Mouse (Mus musculus) midbrain, embryonic 14.5 days (tissue): ENCODE data around the gene Rpl32. TPM values are rescaled to one million over a fixed set of nuclear protein-coding genes. Genes with fewer than 3 reads are reported as not detected.

ENCODE experiments used
- microRNA-seq: library from miRNA; unstranded; fragments of <30 nt; microRNA quantifications from one replicate; pipeline ENCODE4, GENCODE M21; 2016
- polyA plus RNA-seq: library from polyadenylated mRNA; unstranded; fragments of >200 nt; fragmentation: Nextera tagmentation; extraction: Ambion mirVana; gene quantifications from 2 replicates; pipeline ENCODE4 v1.2.1, GENCODE M21; 2014

The Rpl32 gene
- polyA plus RNA-seq, 1 experiment from 2014 or later = 1,221 TPM

Small RNAs within 50 kb of the gene (microRNA-seq; reads per million reads assigned to microRNA genes)
- 0.73 reads per million for gene Mir7660

Other genes with a start within 250 kb of the Rpl32 start
- gene Mkrn2os, start 216.2 kb downstream of the Rpl32 start, polyA plus RNA-seq = 0.20 and 0.34 TPM in 2 replicates
- gene Mkrn2, start 206.8 kb downstream of the Rpl32 start, polyA plus RNA-seq = 27.8 and 34.9 TPM in 2 replicates
- gene Raf1, start 132.1 kb downstream of the Rpl32 start, polyA plus RNA-seq = 148 and 179 TPM in 2 replicates
- gene Tmem40, start 46.3 kb downstream of the Rpl32 start, polyA plus RNA-seq = 0.66 and 1.4 TPM in 2 replicates
- gene Cand2, start 34.2 kb downstream of the Rpl32 start, polyA plus RNA-seq = 9.0 and 12.6 TPM in 2 replicates
- gene Efcab12, start 29.7 kb upstream of the Rpl32 start, polyA plus RNA-seq = 2.5 and 3.2 TPM in 2 replicates
- 5.3 and 10.2 TPM in 2 replicates for gene Mbd4, start 44.6 kb upstream of the Rpl32 start, polyA plus RNA-seq
- 19.1 and 28.1 TPM in 2 replicates for gene Ift122, start 44.7 kb upstream of the Rpl32 start, polyA plus RNA-seq
- 0.07 and 0.59 TPM in 2 replicates for gene Rho, start 123.0 kb upstream of the Rpl32 start, polyA plus RNA-seq
- gene H1foo, start 136.2 kb upstream of the Rpl32 start, polyA plus RNA-seq = not detected in 2 replicates
- gene Plxnd1, start 186.3 kb upstream of the Rpl32 start, polyA plus RNA-seq = 3.9 and 9.0 TPM in 2 replicates